Mouse (Mus musculus) G1E (cell line): Measurements from ENCODE around the gene Gabra1. TPM values are rescaled to one million over a fixed set of nuclear protein-coding genes. Genes with fewer than 3 reads are reported as not detected.

Experiments used
- ATAC-seq: 2 replicates; pipeline ENCODE4 v1.8.0; 2016; ENCODE audit warnings: mild to moderate bottlenecking; ENCODE audit not compliant: insufficient number of reproducible peaks, poor library complexity, low FRiP score, severe bottlenecking; ENCODE audit errors: extremely low read depth
- DNase-seq: peaks from one replicate; pipeline ENCODE4 v3.0.0; 2012; ENCODE audit warnings: low spot score
- H3K27me3 ChIP-seq: 2 replicates; pipeline ENCODE4 v1.6.1; 2012; ENCODE audit warnings: mild to moderate bottlenecking, low read length, inconsistent platforms; ENCODE audit not compliant: insufficient read depth
- H3K36me3 ChIP-seq: replicated peaks from 2 replicates; pipeline ENCODE3; 2012; ENCODE audit warnings: mild to moderate bottlenecking, inconsistent platforms
- H3K4me1 ChIP-seq: 2 replicates; pipeline ENCODE4 v1.6.1; 2012; ENCODE audit warnings: low read depth, low read length, inconsistent platforms, mixed read lengths; ENCODE audit not compliant: insufficient read depth
- H3K4me3 ChIP-seq: 2 replicates; pipeline ENCODE4 v1.5.1; 2012; ENCODE audit warnings: low read depth, mild to moderate bottlenecking, inconsistent platforms, low read length, moderate library complexity, mixed read lengths
- H3K9me3 ChIP-seq: replicated peaks from 2 replicates; pipeline ENCODE4 v1.6.1; 2012; ENCODE audit warnings: inconsistent platforms
- CTCF ChIP-seq: IDR thresholded peaks from 2 replicates; pipeline ENCODE4 v1.5.1; 2012; ENCODE audit warnings: low read depth, low read length, inconsistent platforms, mixed read lengths
- GATA1 ChIP-seq: IDR thresholded peaks from 2 replicates; pipeline ENCODE4 v1.6.1; 2012; ENCODE audit warnings: borderline replicate concordance, low read length, inconsistent platforms, mixed read lengths
- GATA2 ChIP-seq: IDR thresholded peaks from 2 replicates; pipeline ENCODE4 v1.6.1; 2012; ENCODE audit warnings: low read depth, low read length, inconsistent platforms, borderline replicate concordance
- POLR2AphosphoS5 ChIP-seq: IDR thresholded peaks from 2 replicates; pipeline ENCODE4 v1.6.1; 2012; ENCODE audit warnings: low read depth, low read length, inconsistent platforms; ENCODE audit not compliant: insufficient replicate concordance
- TAL1 ChIP-seq: conservative IDR thresholded peaks from 2 replicates; pipeline ENCODE4 v1.6.1; 2012; ENCODE audit warnings: low read depth, low read length, inconsistent platforms, mixed read lengths
- polyA plus RNA-seq: library from polyadenylated mRNA; stranded (reverse); fragments of >175 nt; gene quantifications from 2 replicates; pipeline ENCODE4 v1.2.3, GENCODE M21; 2012
- total RNA-seq, 2 experiments: library from RNA; stranded (forward) in 1 of 2; stranded (reverse) in 1 of 2; fragments of 200-1000 nt in 1 of 2; fragments of >200 nt in 1 of 2; fragmentation: Nextera tagmentation in 1 of 2; gene quantifications; 2 replicates each; pipeline ENCODE4 v1.2.3; 2014 to 2017

Gabra1 gene
- total RNA-seq (2014; fragmentation: Nextera tagmentation), result not detected in 2 replicates
- 0.06 and 0.27 TPM in 2 replicates for total RNA-seq (2017)
- not detected in 2 replicates for polyA plus RNA-seq

DNA sequence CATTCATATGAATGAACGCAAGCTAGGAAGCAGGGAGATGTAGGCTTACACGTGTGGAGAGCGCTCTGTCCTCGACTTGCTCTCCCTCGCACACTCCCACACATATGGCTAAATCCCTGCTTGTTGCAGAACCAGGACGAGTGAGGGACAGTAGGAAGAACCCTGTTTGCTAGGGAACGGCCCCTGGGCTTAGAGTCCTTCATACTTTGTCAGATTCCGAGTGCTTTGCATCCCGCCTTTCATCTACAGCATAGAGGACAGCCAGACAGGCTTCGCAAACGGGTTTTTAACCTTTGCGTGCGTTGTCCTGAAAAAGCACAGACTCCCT is at the start of gene Gabra1:
Gene Gabra1, minus strand, starts transcription at position 106 of the 328 bp plus-strand sequence.
- DNase-seq, result no peak
- peaks cover 5% of the 10 kb centered on the region; the same call in 1 of the 2 replicates for H3K9me3 ChIP-seq
- no peaks in the 10 kb centered on the region for H3K27me3 ChIP-seq
- H3K4me3 ChIP-seq, result no peak within 1 kb of the TSS
- TF ChIP-seq CTCF (no peak), TAL1 (no peak), GATA2 (no peak), GATA1 (no peak), POLR2AphosphoS5 (no peak)
- H3K4me1 ChIP-seq, result no peaks in the 10 kb centered on the region
- no peak for ATAC-seq
- no peaks in the 10 kb centered on the region for H3K36me3 ChIP-seq

DNA sequence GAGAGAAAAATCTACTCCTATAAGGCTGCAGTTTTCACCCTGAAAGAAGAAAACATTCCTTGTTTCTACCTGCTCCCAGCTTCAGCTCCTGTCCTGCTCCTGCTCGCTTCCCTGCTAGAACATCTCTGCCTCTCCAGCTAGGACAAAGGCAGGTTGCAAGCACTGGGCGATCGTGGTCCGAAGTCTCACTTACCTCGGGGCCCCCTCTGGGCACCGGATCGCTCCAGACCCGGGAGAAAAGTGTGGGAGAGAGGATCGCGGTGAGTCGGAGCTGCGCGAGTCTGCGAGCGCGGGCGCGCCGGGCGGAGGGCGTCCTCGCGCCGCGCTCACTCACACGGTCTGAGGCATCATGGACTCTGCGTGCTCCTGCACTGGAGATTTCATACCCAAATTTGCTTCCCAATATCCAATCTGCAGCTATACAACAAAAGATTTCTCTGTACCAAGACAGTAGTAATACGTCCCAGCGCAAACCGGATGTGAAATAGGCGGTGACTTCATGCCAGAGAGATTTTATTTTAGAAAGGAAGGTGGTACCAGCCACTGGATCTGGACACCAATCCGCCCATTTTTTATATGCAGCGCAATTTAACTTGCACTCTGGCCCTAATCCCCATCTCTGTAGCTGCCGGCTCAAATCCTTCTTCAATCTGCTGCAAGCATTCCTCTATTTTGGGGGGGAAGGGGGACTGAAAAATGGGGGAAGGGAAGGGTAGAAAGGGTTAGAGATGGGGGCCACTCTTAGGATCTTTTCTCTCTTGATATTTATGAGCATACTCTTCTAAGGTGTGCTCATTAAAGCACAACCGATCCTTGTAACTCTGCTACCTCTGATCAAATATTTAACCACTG is 531 bp downstream of the Gabra1 start:
- Histone ChIP-seq H3K9me3 (peaks cover 5% of the 10 kb centered on the region; the same call in 1 of the 2 replicates), H3K4me3 (no peak overlapping the region), H3K4me1 (no peaks in the 10 kb centered on the region), H3K27me3 (no peaks in the 10 kb centered on the region), H3K36me3 (no peaks in the 10 kb centered on the region)
- no peak for TF ChIP-seq TAL1
- no peak for TF ChIP-seq GATA2
- no peak for ATAC-seq
- no peak for DNase-seq

DNA sequence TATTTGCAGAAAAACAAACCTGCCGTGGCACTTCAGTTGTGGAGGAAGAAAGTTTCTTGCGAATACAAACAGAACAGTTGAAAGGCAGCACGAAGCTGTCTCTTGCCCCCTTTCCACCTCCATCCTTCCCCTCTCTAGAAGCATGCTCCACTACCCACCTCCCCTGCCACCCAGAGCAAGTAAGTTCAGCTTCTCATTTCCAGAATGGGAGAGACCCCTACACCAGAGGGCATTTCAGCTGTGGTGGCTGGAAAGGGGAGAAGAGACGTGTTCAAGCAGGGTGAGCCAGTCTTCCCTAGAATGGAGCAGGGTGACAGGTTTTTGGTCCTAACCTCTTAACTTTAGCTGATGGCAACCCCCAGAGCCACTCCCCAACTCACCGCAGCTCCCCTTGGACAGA is 1.3 kb downstream of the Gabra1 start:
- no peak overlapping the region for H3K4me3 ChIP-seq
- no peaks in the 10 kb centered on the region for H3K4me1 ChIP-seq
- H3K36me3 ChIP-seq, result no peaks in the 10 kb centered on the region
- ATAC-seq (no peak), DNase-seq (no peak)
- H3K27me3 ChIP-seq, result no peaks in the 10 kb centered on the region
- peaks cover 5% of the 10 kb centered on the region; the same call in 1 of the 2 replicates for H3K9me3 ChIP-seq
- TF ChIP-seq GATA1 (no peak), TAL1 (no peak), CTCF (no peak), POLR2AphosphoS5 (no peak), GATA2 (no peak)

DNA sequence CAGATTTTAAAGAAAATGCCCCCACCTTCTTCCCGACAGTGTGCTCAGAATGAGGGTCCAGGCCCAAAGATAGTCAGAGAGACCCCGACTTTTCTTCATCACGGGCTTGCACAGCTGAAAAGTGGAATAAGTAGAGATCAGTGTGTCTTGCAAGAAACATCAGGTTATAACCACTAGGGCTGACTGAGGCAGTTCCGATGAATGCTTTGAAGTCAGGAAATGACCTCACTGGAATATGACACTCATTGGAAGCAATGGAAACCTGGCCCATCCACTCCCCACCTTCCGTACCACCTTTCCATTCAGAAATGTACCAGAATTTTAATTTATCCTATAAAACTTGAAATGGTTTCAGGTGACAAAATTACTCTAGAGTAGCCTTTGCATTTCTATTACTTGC is 3.2 kb downstream of the Gabra1 start:
- DNase-seq (no peak), ATAC-seq (no peak)
- Histone ChIP-seq H3K9me3 (peaks cover 5% of the 10 kb centered on the region; the same call in 1 of the 2 replicates), H3K36me3 (no peaks in the 10 kb centered on the region), H3K27me3 (no peaks in the 10 kb centered on the region), H3K4me3 (no peak overlapping the region), H3K4me1 (no peaks in the 10 kb centered on the region)
- TF ChIP-seq TAL1 (no peak), POLR2AphosphoS5 (no peak), GATA2 (no peak), GATA1 (no peak), CTCF (no peak)

DNA sequence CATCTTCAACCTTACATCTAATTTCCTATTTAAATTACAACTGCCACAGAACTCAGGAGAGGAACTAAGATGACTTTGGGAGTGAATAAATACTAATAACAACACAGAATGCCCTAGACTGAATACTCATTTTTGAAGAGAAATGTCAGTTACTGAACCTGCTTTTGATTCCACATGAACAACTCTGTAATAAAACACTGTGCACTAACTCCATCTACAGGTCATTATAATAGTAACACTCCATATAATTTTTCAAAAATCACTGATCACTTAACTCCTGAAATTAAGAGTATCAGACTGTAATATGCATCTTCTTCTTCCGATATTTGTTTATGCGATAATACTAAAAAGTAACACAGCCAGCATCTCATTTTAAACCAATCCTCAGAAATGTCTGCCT is 4.4 kb downstream of the Gabra1 start:
- Histone ChIP-seq H3K36me3 (no peaks in the 10 kb centered on the region), H3K27me3 (no peaks in the 10 kb centered on the region), H3K9me3 (peaks cover 5% of the 10 kb centered on the region; the same call in 1 of the 2 replicates), H3K4me1 (no peaks in the 10 kb centered on the region), H3K4me3 (no peak overlapping the region)
- ATAC-seq (no peak), DNase-seq (no peak)
- TF ChIP-seq CTCF, result no peak
- no peak for TF ChIP-seq GATA2
- no peak for TF ChIP-seq POLR2AphosphoS5
- TF ChIP-seq TAL1, result no peak
- no peak for TF ChIP-seq GATA1

DNA sequence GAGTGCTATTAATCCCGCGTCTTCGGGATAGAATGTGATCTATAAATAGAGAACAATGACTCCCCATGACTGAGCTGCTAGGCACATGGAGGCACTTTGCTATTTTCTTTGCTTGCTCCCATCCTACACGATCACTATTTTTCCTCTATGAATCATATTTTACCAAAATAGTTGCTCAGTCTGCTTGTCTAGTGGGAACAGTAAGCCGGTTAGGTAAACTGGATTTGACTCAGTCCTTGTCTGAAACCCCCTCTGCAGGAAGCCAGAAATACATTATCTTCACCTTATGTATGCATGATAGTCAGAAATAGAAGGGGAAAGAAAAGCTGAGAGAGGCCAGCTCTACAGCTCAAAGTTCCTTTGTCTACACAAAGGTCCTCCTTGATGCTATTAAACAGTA is 31.3 kb downstream of the Gabra1 start:
- H3K4me3 ChIP-seq, result no peak overlapping the region
- TF ChIP-seq TAL1 (no peak), GATA2 (no peak), CTCF (no peak), GATA1 (no peak), POLR2AphosphoS5 (no peak)
- no peak for ATAC-seq

More for the DNA sequence above, 31.3 kb downstream of the Gabra1 start:
- DNase-seq, result no peak
- no peaks in the 10 kb centered on the region for H3K27me3 ChIP-seq
- H3K36me3 ChIP-seq, result no peaks in the 10 kb centered on the region
- no peaks in the 10 kb centered on the region for H3K4me1 ChIP-seq
- H3K9me3 ChIP-seq, result no peaks in the 10 kb centered on the region
